Mouse (Mus musculus) small intestine, adult 2 months (tissue): ENCODE measurements around the gene Tnfrsf4.
A peak's percentile ranks its signal among the peaks of the same experiment; 100 is the strongest.

Experiments used
- CTCF ChIP-seq: fragments of 200-500 bp; IDR thresholded peaks from 2 replicates; pipeline ENCODE4 v1.5.1; 2012; ENCODE audit warnings: low read depth, mild to moderate bottlenecking, control low read depth, inconsistent platforms, low read length, moderate library complexity, mixed read lengths; ENCODE audit not compliant: insufficient replicate concordance, insufficient read length; ENCODE audit errors: extremely low read depth
- POLR2A ChIP-seq: fragments of 200-500 bp; IDR thresholded peaks from 2 replicates; pipeline ENCODE4 v1.6.1; 2012; ENCODE audit warnings: low read depth, mild to moderate bottlenecking, control low read depth, inconsistent platforms, low read length, moderate library complexity

- TF ChIP-seq CTCF (no peak), POLR2A (peak; percentile 28; the same call in 1 of the 2 replicates)
Observed at GRCm38 (mm10) chr4:156054606-156055005, 41.0 kb downstream of the Tnfrsf4 start.
